Mouse (Mus musculus) stomach, embryonic 14.5 days (tissue): ENCODE measurements around the gene Chid1. TPM values are rescaled to one million over a fixed set of nuclear protein-coding genes. Genes with fewer than 3 reads are reported as not detected.

Source experiments
- ATAC-seq: fragments of 200-750 bp; cut with Nextera tagmentation; 2 replicates; pipeline ENCODE4 v1.8.0; 2017; ENCODE audit warnings: low read depth, moderate TSS enrichment; ENCODE audit not compliant: insufficient number of reproducible peaks, insufficient read depth, low FRiP score
- H3K27ac ChIP-seq: fragments of 300-500 bp; sonication (generic); 2 replicates; pipeline ENCODE4 v1.5.1; 2014; ENCODE audit warnings: mild to moderate bottlenecking, low read length, moderate library complexity, mixed read lengths
- H3K27me3 ChIP-seq: fragments of 300-500 bp; sonication (generic); 2 replicates; pipeline ENCODE4 v1.6.1; 2014; ENCODE audit warnings: low read length, control low read depth, mixed read lengths; ENCODE audit not compliant: control insufficient read depth, insufficient read depth
- H3K36me3 ChIP-seq: fragments of 300-500 bp; sonication (generic); 2 replicates; pipeline ENCODE4 v1.6.1; 2014; ENCODE audit warnings: mild to moderate bottlenecking, control low read depth, low read length, moderate library complexity, mixed read lengths; ENCODE audit not compliant: control insufficient read depth, insufficient read depth
- H3K4me1 ChIP-seq: fragments of 300-500 bp; sonication (generic); 2 replicates; pipeline ENCODE4 v1.6.1; 2014; ENCODE audit warnings: low read length, control low read depth, mixed read lengths; ENCODE audit not compliant: control insufficient read depth, insufficient read depth
- H3K4me2 ChIP-seq: fragments of 300-500 bp; sonication (generic); replicated peaks from 2 replicates; pipeline ENCODE4 v1.6.1; 2014; ENCODE audit warnings: low read depth, low read length, control low read depth
- H3K4me3 ChIP-seq: fragments of 300-500 bp; sonication (generic); 2 replicates; pipeline ENCODE4 v1.5.1; 2014; ENCODE audit warnings: low read depth, low read length, control low read depth
- H3K9ac ChIP-seq: fragments of 300-500 bp; sonication (generic); replicated peaks from 2 replicates; pipeline ENCODE4 v1.6.1; 2014; ENCODE audit warnings: low read depth, mild to moderate bottlenecking, control low read depth, low read length, moderate library complexity, mixed read lengths
- H3K9me3 ChIP-seq: fragments of 300-500 bp; sonication (generic); 2 replicates; pipeline ENCODE4 v1.6.1; 2016; ENCODE audit warnings: low read depth, low read length, control low read depth; ENCODE audit not compliant: control insufficient read depth
- WGBS: fragments of 180-500 bp; shearing (Covaris S2); extraction: QIAGEN DNeasy Blood & Tissue Kit; methylation state at CpG from one replicate; pipeline ENCODE4 v1.1.7; 2014; 5-methylcytosine and 5-hydroxymethylcytosine counted together
- polyA plus RNA-seq: library from polyadenylated mRNA; unstranded; fragments of >200 nt; fragmentation: Nextera tagmentation; extraction: Ambion mirVana; gene quantifications from 2 replicates; pipeline ENCODE4 v1.2.1, GENCODE M21; 2014

Chid1 gene
- polyA plus RNA-seq, 1 experiment from 2014 or later: 37.4 TPM

- Histone ChIP-seq H3K4me3 (peak overlapping the region; percentile 11; the same call in 1 of the 2 replicates), H3K4me2 (peak overlapping the region; percentile 34), H3K27ac (no peak overlapping the region), H3K4me1 (peaks cover 51% of the 10 kb centered on the region), H3K9me3 (no peaks in the 10 kb centered on the region), H3K9ac (0 out of 2 replicates have a peak overlapping the region, but pooled peaks have one; percentile 2), H3K27me3 (peaks cover 19% of the 10 kb centered on the region; the same call in 1 of the 2 replicates), H3K36me3 (peaks cover under 1% of the 10 kb centered on the region; the same call in 1 of the 2 replicates)
- WGBS: 9% methylated on average over 33 of the region's 38 CpGs
- ATAC-seq: no peak
These were observed 75.0 kb downstream of the Chid1 start for GRCm38 (mm10) chr7:141464603-141465201.

GRCm38 (mm10) chr7:141463824-141464602 lies 75.6 kb downstream of the Chid1 start:
- Histone ChIP-seq H3K4me2 (peak overlapping the region; percentile 34), H3K9me3 (no peaks in the 10 kb centered on the region), H3K4me1 (peaks cover 46% of the 10 kb centered on the region), H3K4me3 (0 out of 2 replicates have a peak overlapping the region, but pooled peaks have one; percentile 11), H3K27me3 (peaks cover 19% of the 10 kb centered on the region; the same call in 1 of the 2 replicates), H3K9ac (no peak overlapping the region), H3K36me3 (no peaks in the 10 kb centered on the region), H3K27ac (no peak overlapping the region)
- 35% methylated on average over 12 of the region's 12 CpGs for WGBS
- ATAC-seq: no peak

GRCm38 (mm10) chr7:141462333-141462821 lies 77.3 kb downstream of the Chid1 start:
- WGBS: 13% methylated on average over 5 of the region's 5 CpGs
- peaks cover 6% of the 10 kb centered on the region; the same call in 1 of the 2 replicates for H3K36me3 ChIP-seq
- H3K27me3 ChIP-seq: peaks cover 19% of the 10 kb centered on the region; the same call in 1 of the 2 replicates
- H3K9me3 ChIP-seq: no peaks in the 10 kb centered on the region
- peak overlapping the region; percentile 37 for H3K4me3 ChIP-seq
- H3K4me2 ChIP-seq: peak overlapping the region; percentile 70
- H3K4me1 ChIP-seq: peaks cover 34% of the 10 kb centered on the region
- H3K27ac ChIP-seq: no peak overlapping the region
- H3K9ac ChIP-seq: no peak overlapping the region
- ATAC-seq: no peak

- ATAC-seq: no peak
- Histone ChIP-seq H3K9ac (no peak overlapping the region; the same call in 1 of the 2 replicates), H3K27ac (no peak overlapping the region), H3K4me1 (peaks cover 31% of the 10 kb centered on the region), H3K36me3 (peaks cover 6% of the 10 kb centered on the region; the same call in 1 of the 2 replicates), H3K4me3 (peak overlapping the region; percentile 37), H3K4me2 (peak overlapping the region; percentile 70), H3K27me3 (peaks cover 19% of the 10 kb centered on the region; the same call in 1 of the 2 replicates), H3K9me3 (no peaks in the 10 kb centered on the region)
- WGBS: 3% methylated on average over 57 of the region's 59 CpGs
These were observed 77.9 kb downstream of the Chid1 start for GRCm38 (mm10) chr7:141461521-141462332.

GRCm38 (mm10) chr7:141460391-141461113 lies 79.1 kb downstream of the Chid1 start, which contains the start of gene Cracr2b:
TSS of gene Cracr2b (plus strand) at chr7:141461094.
- Histone ChIP-seq H3K36me3 (peaks cover 6% of the 10 kb centered on the region; the same call in 1 of the 2 replicates), H3K4me2 (peak within 1 kb of the TSS; percentile 70), H3K27ac (0 out of 2 replicates have a peak within 1 kb of the TSS, but pooled peaks have one; percentile 6), H3K4me1 (peaks cover 35% of the 10 kb centered on the region), H3K27me3 (peaks cover 19% of the 10 kb centered on the region; the same call in 1 of the 2 replicates), H3K9me3 (no peaks in the 10 kb centered on the region), H3K9ac (no peak within 1 kb of the TSS; the same call in 1 of the 2 replicates), H3K4me3 (peak within 1 kb of the TSS; percentile 37)
- ATAC-seq: no peak
- 47% methylated on average over 15 of the region's 15 CpGs for WGBS

GRCm38 (mm10) chr7:141460001-141460390 lies 79.7 kb downstream of the Chid1 start:
- ATAC-seq: no peak
- no peak overlapping the region for H3K4me3 ChIP-seq
- WGBS: 45% methylated on average over 5 of the region's 5 CpGs
- no peak overlapping the region for H3K9ac ChIP-seq
- peaks cover 19% of the 10 kb centered on the region; the same call in 1 of the 2 replicates for H3K27me3 ChIP-seq
- H3K27ac ChIP-seq: 0 out of 2 replicates have a peak overlapping the region, but pooled peaks have one; percentile 6
- no peaks in the 10 kb centered on the region for H3K9me3 ChIP-seq
- peaks cover 6% of the 10 kb centered on the region; the same call in 1 of the 2 replicates for H3K36me3 ChIP-seq
- peaks cover 30% of the 10 kb centered on the region for H3K4me1 ChIP-seq
- H3K4me2 ChIP-seq: no peak overlapping the region

GRCm38 (mm10) chr7:141459301-141459711 lies 80.4 kb downstream of the Chid1 start:
- Histone ChIP-seq H3K4me3 (no peak overlapping the region), H3K4me1 (peaks cover 24% of the 10 kb centered on the region), H3K9ac (no peak overlapping the region), H3K27me3 (peaks cover 18% of the 10 kb centered on the region; the same call in 1 of the 2 replicates), H3K36me3 (peaks cover 6% of the 10 kb centered on the region; the same call in 1 of the 2 replicates), H3K4me2 (no peak overlapping the region), H3K9me3 (no peaks in the 10 kb centered on the region), H3K27ac (no peak overlapping the region)
- no peak for ATAC-seq
- WGBS: 89% methylated on average over 17 of the region's 17 CpGs
